Mouse (Mus musculus) gastrocnemius, adult 8-10 months (tissue): Measurements from ENCODE around the gene Ten1. TPM values are rescaled to one million over a fixed set of nuclear protein-coding genes. Genes with fewer than 3 reads are reported as not detected.

ENCODE experiments used
- DNase-seq, 2 experiments: peaks; one replicate each; pipeline ENCODE4 v3.0.0; 2022; ENCODE audit warnings: low spot score in 2 of 2
- total RNA-seq, 4 experiments: library from RNA; stranded (reverse); gene quantifications; 2 replicates each; pipeline ENCODE4 v1.2.4; 2022

The Ten1 gene
- total RNA-seq: 10 to 100 TPM; 15.7 to 18.4 (median 17.2) TPM

DNA sequence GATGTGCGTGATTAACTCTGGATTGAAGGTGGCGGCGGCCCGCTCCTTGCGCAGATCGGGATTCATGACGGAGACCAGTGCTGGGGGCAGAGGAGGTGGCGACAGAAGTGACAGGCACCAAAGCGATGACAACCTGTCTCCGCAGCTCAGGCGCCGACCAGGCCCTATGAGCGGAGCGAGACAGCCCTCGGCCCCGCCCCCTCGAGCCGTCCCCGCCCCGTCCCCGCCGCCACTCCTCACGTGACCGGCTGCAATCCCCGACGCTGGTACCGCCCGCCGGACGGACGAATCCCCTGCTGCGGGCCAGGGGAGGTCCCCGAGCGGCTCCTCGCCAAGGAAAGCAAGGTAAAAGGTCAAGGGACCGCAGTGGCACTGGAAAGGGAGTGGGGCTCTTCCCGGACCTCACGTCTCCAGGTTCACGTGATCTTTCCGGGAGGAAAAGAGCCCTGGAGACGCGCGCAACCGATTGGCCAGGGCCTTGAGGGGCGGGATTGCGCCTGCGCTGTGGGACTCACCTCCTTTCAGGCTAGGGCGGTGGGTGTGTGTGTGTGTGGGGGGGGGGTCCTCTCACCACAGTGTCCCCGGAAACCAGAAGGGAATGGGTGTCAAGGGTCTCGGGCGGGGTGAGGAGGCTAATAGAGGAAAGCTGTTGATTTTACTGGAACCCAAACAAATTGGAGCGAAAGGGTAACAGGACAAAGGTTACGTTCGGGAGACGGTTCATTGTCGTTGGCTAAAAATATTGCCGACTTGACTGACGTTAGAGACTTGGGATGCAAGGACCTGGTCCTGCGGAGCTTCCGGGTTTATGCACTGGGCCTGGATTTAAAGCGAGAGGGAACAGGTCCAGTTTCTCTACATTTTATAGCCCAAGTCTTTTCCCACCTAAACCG, at the start of gene Ten1, which contains the start of gene Acox1:
TSS of gene Ten1 (plus strand) at position 217 of the 893 bp plus-strand sequence.
TSS of gene Acox1 (minus strand) at position 407 of the 893 bp plus-strand sequence.
- DNase-seq: peak; percentile 90 to 93

DNA sequence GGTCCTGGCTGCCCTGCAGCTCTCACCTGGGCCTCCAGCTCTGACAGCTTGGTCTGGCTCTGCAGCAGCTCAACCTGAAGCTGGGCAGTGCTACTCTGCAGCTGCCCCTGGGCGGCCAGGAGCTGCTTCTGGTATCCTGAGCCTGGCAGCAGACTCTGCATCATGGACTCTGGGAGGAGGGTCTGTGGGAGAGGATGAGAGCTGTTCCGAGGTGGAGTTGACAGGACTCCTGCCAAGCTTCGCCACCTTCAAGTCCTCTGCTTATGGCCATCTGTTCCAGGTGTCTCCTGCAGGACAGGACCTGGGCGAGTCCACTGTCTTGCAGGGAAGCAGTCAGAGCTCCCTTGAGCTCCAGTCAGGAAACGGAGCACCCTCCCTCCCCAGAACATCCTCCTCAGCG, 49.3 kb upstream of the Ten1 start:
- no peak for DNase-seq

DNA sequence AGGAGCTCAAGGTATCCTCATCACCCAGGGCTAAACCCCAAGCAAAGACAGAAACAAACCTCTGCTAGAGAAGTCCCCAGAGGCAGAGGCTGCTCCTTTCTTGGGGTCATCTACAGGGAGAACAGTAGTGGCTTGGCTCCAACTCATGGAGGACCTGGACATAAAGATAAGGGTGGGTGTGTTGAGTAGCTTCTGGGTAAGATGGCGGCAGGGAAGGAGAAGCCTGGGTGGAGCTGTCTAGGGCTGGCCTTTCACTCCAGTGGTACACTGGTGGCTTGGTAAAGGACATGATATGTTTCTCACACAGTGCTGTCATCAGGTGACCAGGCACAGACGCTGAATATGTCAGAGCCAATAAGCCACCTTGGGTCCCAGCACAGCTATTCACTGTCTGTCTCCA, 47.7 kb upstream of the Ten1 start:
- no peak for DNase-seq

DNA sequence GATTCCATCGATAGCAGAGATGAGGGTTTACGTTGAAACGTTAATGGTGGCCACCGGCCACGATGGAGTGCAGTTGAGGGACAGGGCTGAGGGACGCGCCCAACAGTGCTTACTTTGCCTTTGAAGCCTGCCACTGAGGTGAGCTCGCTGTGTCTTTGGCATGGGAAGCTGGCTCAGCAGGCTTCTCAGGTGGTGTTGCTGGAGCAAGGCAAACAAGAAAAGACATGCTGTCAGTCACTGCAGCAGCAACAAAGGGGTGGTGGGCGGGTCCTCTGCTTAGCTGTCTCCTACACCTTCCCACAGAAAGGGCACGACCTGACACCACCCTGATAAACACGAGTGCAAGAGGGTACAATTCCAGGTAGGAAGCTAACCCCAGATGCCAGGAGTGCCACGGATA, 37.3 kb upstream of the Ten1 start:
- DNase-seq: no peak

DNA sequence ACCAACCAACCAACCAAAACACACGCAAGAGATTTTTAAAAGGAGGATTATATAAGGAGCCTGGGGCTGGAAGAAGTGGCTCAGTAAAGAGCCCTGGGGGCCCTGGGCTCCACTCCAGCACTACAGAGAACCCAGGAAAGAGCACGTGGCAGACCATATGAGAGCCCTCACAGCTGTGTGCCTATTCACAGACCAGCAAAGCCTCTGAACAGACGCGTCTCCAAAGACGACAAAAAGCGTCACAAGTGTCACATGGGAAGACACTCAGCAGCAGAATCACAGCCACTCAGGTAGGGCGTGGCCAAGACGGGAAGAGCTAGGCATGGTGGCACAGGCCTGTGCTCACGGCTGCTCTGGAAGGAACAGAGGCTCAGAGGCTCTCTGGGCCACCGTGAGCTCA, 36.5 kb upstream of the Ten1 start:
- no peak for DNase-seq

DNA sequence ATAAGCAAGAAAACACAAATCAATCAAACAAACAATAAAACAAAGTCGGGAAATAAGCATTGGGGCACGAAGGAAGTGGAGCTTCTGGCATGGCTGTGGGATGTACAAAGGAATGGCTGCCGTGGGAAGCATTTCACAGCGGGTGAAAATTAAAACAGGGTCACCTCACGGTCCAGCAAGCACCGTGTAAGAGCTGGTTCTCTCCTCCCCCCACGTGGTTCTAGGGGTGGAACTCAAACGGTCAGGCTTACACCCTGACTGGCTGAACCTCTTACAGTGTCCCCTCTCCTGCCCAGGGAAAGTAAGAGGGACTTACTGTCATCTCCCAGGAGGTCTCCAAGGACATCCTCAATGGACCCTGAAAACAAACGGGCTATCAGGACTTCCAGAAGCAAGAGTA, 35.7 kb upstream of the Ten1 start:
- no peak for DNase-seq

DNA sequence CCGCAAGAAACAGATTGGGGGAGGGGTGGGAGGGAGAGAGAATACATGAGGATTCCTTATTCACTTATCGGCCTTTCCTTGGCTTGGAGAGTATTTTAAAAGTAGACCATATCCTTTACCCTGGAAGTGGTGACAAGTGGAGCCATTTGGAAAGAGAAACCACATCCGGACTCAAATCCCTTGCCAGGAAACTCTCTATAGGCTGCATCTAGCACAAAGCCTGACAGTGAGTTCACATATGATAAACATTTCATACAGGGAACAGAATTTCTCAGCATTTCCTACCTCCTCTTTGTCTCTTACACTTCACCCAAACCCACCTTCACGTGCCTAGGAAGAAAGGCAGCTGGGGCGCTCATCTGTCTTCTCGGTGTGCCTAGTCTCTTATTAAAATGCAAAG, 31.4 kb upstream of the Ten1 start:
- DNase-seq: no peak

DNA sequence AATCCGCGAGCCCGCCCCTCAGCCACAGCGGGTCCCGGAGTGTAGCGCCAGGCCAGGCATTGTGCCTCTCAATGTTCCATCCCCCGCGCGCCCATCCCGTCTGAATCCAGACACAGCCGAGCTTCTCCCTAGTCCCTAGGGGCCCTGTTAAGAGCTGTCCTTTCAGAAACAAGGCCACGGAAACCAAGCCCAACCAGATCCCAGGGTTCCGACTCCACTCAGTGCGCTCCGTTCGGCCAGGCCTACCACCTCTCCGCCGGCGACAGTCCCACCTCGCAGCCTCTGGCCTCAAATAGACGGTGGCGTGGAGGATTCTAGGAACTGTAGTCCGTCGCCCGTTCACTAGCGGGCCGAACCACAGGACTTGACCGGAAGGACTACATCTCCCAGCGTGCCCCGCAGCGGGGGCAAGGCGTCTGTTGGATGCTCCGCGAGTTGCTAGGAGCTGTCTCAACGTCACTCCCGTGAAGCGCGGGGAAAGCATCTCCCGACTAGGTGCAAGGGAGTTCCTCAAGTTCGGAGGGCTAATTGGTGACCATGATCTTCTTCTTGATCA, 30.7 kb upstream of the Ten1 start, which contains the start of gene Fbf1:
TSS of gene Fbf1 (minus strand) at position 283 of the 556 bp plus-strand sequence.
- DNase-seq: peak; percentile 85 to 89

DNA sequence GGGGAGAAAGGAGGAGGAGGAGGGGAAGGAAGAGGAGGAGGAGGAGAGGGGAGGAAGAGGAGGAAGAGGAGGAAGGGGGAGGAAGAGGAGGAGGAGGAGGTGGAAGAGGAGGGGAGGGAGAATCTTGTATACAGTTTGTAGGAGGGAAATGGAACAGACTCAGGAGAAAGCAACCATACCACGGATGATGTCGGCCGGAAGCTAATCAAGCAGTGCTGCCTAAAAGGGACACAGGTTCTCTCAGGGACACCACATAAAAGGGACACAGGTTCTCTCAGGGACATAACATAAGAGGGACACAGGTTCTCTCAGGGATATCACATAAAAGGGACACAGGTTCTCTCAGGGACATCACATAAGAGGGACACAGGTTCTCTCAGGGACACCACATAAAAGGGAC, 29.4 kb upstream of the Ten1 start:
- DNase-seq: no peak

DNA sequence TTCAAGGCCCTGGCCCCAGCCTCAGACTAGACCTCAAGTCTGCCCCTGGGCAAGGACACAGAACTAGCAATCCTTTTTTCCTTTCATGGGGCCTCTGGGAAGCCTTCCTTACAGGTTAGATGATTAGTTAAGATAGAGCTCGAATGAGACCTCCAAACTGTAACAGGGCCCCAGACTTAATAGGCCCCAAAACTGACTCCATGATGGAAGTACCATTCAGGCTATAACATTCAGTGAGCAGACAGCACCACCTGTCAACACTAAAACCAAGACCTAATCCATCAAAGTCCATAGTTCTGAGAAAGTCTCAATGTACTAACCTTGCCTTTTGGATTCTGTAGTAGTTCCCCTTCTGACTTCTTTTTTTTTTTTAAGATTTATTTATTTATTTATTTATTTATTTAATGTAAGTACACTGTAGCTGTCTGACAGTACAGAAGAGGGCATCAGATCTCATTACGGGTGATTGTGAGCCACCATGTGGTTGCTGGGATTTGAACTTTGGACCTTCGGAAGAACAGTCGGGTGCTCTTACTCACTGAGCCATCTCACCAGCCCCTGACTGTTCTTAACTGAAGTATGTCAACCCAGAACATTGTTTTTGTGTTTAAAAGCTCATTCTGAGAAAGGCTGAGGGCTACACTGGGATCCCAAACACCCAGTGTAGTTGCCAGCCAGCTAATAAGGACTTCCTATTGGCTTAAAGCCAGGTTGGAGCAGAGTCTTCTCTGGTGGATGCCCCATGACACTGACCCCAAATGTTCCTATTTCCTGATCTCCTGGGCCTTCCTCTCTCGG, 28.5 kb upstream of the Ten1 start:
- DNase-seq: no peak

DNA sequence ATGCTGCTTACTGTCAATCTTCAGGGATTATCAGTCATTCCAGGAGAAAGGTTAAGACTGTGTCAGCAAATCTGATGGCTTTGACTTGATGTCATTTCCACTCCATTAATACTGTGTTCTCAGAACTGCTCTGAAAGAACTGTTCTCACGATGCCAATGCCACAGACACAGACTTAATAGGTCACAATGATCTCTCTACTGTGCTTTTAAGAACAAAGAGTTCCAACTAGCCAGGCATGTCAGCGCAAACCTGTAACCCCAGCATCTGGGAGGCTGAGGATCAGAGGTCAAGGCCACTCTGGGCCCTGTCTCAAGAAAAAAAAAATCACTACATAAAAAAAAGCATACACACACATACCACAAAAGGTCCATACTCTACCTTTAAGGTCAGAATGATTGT, 26.7 kb upstream of the Ten1 start:
- no peak for DNase-seq

DNA sequence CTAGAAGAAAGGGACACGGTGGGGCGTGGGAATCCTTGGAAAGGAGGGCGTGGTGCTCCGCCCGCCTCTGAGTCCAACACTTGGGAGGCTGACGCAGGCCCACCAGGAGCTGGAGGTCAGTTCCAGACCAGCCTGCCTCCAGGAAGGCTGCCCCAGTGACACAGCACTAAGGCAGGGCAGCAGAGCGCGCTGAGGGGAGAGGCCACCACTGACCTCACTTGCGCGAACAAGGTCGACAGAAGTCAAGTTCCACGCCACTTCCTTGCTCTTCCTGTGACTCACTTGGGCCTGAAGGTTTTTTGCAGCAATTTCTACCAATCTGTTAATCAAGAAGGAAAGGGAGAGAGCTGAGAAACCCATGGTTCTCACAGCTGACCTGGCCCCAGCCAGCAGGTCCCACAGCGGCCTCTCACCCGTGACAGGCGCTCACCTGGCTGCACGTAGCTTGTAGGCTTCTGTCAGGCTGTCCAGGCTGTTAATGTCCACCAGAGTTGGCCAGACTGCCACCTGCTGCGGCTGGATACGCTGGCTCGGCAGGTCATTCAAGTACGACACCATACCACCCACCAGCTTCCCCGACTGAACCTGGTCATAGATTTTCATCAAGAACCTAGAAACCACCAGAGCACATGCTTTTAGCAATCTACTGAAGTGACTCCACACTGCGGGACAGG, 23.7 kb upstream of the Ten1 start:
- no peak for DNase-seq

DNA sequence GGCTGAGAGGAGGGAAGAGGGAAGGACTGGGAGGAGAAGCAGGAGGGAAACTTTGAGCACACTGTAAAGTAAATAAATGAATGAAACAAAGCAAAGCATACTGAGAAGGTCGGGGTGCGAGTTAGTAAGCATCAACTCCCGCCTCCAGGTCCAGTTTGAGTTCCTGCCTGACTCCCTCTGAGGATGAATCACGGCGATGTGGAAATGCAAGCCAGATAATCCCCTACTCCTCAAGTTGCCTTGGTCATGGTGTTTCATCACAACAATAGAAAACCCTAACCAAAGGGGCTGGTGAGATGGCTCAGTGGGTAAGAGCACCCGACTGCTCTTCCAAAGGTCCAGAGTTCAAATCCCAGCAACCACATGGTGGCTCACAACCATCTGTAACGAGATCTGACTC, 22.6 kb upstream of the Ten1 start:
- DNase-seq: no peak

DNA sequence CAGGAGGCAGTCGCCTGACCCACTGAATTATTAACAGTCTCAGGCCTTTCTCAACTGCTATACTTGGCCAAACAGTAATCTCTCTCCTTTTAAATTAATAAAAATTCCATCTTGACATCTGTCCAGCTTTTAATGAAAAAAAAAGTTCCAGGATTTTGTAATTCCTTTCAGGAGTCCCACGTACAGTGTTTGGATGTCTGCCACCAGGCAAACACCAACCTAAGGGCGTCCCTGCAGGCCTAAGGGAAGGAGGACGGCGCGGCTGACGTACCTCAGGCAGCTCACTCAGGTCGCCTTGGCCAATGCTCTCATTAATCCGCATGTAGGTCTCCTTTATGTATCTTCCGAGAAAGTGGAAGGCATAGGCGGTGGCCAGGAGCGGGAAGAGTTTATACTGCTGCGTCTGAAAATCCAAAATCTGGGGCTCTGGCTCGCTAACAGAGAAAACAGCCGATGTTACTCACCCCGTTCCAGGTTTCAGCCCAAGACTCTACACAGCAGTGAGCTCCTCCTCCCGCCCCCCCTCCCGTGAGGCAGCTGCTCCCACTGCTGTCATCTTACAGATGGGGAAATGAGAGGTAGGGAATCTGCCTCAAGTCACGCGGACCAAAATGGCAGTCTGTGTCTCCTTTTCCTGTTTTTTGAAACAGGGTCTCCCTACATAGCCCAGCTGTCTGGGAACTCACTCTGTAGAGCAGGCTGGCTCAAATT, 20.1 kb upstream of the Ten1 start:
- DNase-seq: no peak

DNA sequence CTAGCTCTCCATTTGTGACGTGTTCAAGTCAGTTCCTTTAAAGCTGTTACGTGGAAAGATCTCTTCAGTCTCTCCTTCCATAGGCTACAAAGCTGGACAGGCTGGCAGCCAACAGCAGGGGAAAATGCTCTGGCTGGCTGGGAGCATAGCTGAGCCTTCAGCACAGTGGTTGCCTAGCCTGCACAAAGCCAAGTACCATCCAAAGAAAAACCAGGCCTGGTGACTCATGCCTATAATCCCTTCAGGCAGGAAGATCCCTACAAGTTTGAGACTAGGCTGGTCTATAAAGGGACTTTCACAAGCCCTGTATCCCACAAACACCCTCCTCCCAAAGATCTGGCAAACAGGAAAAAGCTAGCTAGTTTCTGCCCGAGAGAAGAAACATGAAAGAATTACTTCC, 12.8 kb upstream of the Ten1 start:
- DNase-seq: no peak

DNA sequence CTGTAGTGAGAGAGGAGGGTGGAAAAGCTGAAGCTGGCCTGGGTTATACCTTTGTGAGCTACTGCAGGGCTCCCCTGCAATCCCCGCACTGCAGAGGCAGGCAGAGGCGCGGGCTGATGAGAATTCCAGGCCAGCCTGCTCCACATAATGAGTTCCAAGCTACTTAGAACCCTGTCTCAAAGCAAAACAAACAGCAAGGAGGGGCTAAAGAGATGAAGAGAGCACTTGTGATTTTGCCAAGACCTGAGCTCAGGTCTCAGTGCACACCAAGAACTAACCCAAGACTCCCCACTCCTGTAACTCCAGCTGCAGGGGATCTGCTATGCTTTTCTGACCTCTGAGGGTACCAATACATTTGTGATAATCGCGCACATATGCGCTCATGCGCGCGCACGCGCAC, 12.3 kb upstream of the Ten1 start:
- DNase-seq: no peak

DNA sequence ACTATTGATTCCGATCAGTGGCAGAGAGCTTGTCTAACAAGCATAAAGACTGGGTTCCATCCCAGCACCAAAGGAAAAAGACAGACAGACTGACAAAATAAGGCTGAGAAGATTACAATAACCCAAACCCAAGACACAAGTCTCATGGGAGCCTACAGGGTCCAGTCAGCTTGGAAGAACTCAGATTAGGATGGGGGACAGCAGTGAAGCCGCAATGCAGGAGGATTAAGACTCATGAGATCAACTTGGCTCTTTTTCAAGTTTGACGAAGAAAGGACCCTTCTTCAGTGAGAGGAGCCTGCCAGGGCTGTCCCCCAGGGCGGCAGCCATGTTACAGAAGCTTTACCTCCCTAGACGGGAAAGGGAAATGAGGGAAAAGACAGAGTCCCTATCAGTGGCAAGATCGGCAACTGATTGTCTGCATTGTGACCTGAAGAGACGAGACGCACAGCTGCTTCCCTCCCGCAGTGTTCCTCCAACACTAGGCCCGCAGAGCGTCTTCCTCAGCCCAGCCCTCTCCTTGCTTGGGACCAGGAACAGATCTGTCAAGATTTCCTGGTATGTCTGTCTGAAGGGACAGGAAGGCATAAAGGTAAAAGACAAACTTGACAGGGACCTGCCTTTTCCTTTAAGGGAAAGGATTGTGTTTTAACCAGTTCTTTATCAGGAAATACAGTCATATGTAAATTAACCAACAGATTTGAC, 11.3 kb upstream of the Ten1 start:
- DNase-seq: no peak

DNA sequence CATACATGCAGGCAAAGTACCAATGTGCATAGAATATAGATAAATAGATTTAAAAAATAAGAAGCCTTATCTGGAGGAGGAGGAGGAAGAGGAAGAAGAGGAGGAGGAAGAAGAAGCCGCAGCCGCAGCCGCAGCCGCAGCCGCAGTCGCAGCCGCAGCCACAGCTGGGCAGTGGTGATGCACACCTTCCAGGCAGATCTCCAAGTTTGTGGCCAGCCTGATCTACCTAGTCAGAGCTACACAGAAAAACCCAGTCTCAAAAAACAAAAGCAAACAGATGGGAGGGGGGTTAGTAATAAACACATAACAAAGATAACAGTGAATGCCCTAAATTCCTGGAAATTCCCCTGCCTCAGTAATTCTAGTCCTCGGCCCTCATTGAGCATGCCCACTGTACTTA, 4.0 kb upstream of the Ten1 start:
- DNase-seq: no peak

DNA sequence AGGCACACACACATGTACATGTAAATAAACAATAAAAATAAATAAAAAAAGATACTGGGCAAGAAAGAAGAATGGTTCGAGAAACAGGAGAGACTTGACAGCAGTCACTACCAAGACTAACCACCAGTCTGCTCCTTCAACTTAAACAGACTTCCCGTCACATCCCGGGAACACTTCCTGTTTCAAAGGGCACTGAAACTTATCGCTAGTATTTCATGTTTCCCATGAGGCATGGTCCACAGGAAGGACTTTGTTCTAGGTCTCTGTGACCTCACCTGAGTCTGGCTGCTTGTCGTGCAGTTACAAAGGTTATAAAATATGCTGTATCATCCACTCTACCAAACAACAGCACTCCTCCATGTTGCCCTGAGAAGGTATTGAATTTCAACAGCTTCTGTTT, 3.4 kb upstream of the Ten1 start:
- no peak for DNase-seq

DNA sequence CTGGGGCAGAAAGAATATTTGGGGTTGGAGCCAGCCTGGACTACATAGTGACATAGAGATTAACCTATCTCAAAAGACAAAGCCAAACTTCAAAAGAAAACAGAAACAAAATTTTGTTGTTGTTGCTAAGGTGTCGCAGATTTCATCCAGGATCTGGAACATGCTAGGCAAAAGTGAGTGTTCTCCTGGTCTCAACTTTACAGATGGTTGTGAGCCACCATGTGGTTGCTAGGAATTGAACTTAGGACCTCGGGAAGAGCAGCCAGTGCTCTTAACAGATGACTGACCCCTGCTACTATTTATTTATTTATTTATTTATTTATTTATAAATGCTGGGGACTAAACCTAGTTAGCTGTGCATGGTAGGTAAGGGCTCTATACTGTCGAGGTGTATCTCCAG, 2.3 kb upstream of the Ten1 start:
- no peak for DNase-seq
